Mouse (Mus musculus) spleen, embryonic (tissue): Measurements from ENCODE around the gene Gcnt4.

Experiments
- CTCF ChIA-PET: fragments of 350-600 bp; sonication (Branson Sonifier 250); formaldehyde crosslinking; loops from one replicate; lab custom pipeline; 2022; lab: Charles Lee

Gene Gcnt4

GRCm38 (mm10) chr13:96947722-96948121 is 23.2 kb downstream of the Gcnt4 start:
- CTCF ChIA-PET, result no interaction called here

GRCm38 (mm10) chr13:96951880-96952279 is 27.4 kb downstream of the Gcnt4 start:
- CTCF ChIA-PET, result interaction anchor here (0.5 to 0.6 kb wide), 2 partner anchors 16 to 36 kb away, joined by 4 to 8 read pairs; no protein-coding TSS in a partner anchor

- CTCF ChIA-PET, result no interaction called here
These were observed 32.0 kb downstream of the Gcnt4 start for GRCm38 (mm10) chr13:96956466-96956865.

GRCm38 (mm10) chr13:96960019-96960418 is 35.5 kb downstream of the Gcnt4 start:
- CTCF ChIA-PET, result no interaction called here

- CTCF ChIA-PET, result no interaction called here
These were observed 37.1 kb downstream of the Gcnt4 start for GRCm38 (mm10) chr13:96961366-96962157.

GRCm38 (mm10) chr13:96962801-96963200 is 38.3 kb downstream of the Gcnt4 start:
- CTCF ChIA-PET, result no interaction called here

- CTCF ChIA-PET, result no interaction called here
These were observed 40.5 kb downstream of the Gcnt4 start for GRCm38 (mm10) chr13:96964981-96965380.

- CTCF ChIA-PET, result interaction anchor here (0.6 kb wide), 1 partner anchor 46 kb away, joined by 3 read pairs; no protein-coding TSS in a partner anchor
These were observed 42.0 kb downstream of the Gcnt4 start for GRCm38 (mm10) chr13:96966210-96967089.

- CTCF ChIA-PET, result interaction anchor here (0.6 kb wide), 2 partner anchors 15 to 46 kb away, joined by 3 to 8 read pairs; no protein-coding TSS in a partner anchor
These were observed 42.6 kb downstream of the Gcnt4 start for GRCm38 (mm10) chr13:96967091-96967490.

GRCm38 (mm10) chr13:96967822-96968221 is 43.3 kb downstream of the Gcnt4 start:
- CTCF ChIA-PET, result interaction anchor here (0.6 kb wide), 1 partner anchor 16 kb away, joined by 8 read pairs; no protein-coding TSS in a partner anchor

GRCm38 (mm10) chr13:96971076-96971475 is 46.6 kb downstream of the Gcnt4 start:
- CTCF ChIA-PET, result no interaction called here

- CTCF ChIA-PET, result no interaction called here
These were observed 47.4 kb downstream of the Gcnt4 start for GRCm38 (mm10) chr13:96971861-96972282.

- CTCF ChIA-PET, result no interaction called here
These were observed 48.8 kb downstream of the Gcnt4 start for GRCm38 (mm10) chr13:96973318-96973717.

GRCm38 (mm10) chr13:96976986-96977595 is 52.6 kb downstream of the Gcnt4 start:
- CTCF ChIA-PET, result no interaction called here

- CTCF ChIA-PET, result no interaction called here
These were observed 56.1 kb downstream of the Gcnt4 start for GRCm38 (mm10) chr13:96980561-96980960.

GRCm38 (mm10) chr13:96983251-96984126 is 59.0 kb downstream of the Gcnt4 start:
- CTCF ChIA-PET, result no interaction called here

GRCm38 (mm10) chr13:96984688-96985087 is 60.2 kb downstream of the Gcnt4 start:
- CTCF ChIA-PET, result no interaction called here

- CTCF ChIA-PET, result no interaction called here
These were observed 61.2 kb downstream of the Gcnt4 start for GRCm38 (mm10) chr13:96985599-96986275.

GRCm38 (mm10) chr13:96989129-96989528 is 64.6 kb downstream of the Gcnt4 start:
- CTCF ChIA-PET, result no interaction called here

- CTCF ChIA-PET, result no interaction called here
These were observed 65.6 kb downstream of the Gcnt4 start for GRCm38 (mm10) chr13:96990045-96990444.
